Mouse (Mus musculus) layer of hippocampus, postnatal 25 days (tissue): Measurements from ENCODE around the gene Pogz. TPM values are rescaled to one million over a fixed set of nuclear protein-coding genes. Genes with fewer than 3 reads are reported as not detected.
"Not testable (repeated sequence)": the region's sequence is repeated elsewhere in the genome, so short reads cannot be mapped to it uniquely, and the experiment has no call there.

Source experiments
- DNase-seq, 2 experiments: peaks; one replicate each; pipeline ENCODE4 v3.0.0; 2022; ENCODE audit warnings: mixed read lengths in 2 of 2, low spot score in 1 of 2; ENCODE audit errors: extremely low spot score in 1 of 2
- total RNA-seq, 2 experiments: library from RNA; stranded (reverse); gene quantifications; 2 replicates each; pipeline ENCODE4 v1.2.3; 2021

Gene Pogz
- total RNA-seq, 2 experiments from 2014 or later = 47.6 to 57.9 TPM

- no peak for DNase-seq
Observed at GRCm38 (mm10) chr3:94911050-94911693, 73.8 kb downstream of the Pogz start.

GRCm38 (mm10) chr3:94913801-94914200 lies 76.4 kb downstream of the Pogz start:
- no peak for DNase-seq

- no peak for DNase-seq
Observed at GRCm38 (mm10) chr3:94915903-94916741, 78.8 kb downstream of the Pogz start.

- DNase-seq = no peak
Observed at GRCm38 (mm10) chr3:94917816-94918361, 80.5 kb downstream of the Pogz start.

DNA sequence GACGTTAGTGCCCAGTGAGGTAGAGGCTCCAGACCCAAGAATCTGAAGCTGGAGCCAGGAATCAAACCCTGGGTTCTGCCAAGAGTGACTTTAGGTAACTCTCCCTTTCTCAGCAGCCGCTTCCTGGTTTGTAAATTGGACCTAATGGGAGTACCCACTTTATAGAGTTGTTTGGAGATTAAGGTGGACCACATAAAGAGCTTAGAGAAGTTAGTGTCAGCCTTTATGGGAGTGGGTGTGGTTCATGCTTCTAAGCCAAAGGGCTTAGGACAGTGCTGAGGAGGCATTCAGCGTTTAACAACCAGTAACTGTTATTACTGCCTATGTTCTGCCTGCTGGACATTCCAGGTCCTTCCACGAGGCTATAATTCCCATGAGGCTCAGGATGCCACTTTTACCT lies 81.5 kb downstream of the Pogz start:
- DNase-seq = no peak

GRCm38 (mm10) chr3:94921104-94921503 lies 83.7 kb downstream of the Pogz start:
- no peak for DNase-seq

- no peak for DNase-seq
Observed at GRCm38 (mm10) chr3:94922333-94922732, 85.0 kb downstream of the Pogz start.

DNA sequence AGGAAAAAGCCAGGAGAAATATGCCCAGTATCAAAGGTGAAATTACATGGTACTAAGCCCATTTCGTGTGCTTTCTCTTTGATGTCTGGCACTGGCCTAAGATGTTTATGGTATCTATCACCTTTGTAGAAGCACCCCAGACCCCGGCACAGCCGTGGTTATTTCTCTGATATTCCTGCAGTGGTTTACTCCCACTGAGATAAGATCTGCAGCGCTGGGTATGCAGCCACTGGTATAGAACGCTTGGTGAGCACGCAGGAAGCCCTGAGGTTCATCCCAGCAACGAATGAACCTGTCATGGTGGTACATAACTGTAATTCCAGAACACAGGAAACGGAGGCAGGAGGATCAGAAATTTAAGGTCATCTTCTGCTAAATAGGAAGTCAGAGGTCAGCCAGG lies 87.3 kb downstream of the Pogz start:
- no peak for DNase-seq

DNA sequence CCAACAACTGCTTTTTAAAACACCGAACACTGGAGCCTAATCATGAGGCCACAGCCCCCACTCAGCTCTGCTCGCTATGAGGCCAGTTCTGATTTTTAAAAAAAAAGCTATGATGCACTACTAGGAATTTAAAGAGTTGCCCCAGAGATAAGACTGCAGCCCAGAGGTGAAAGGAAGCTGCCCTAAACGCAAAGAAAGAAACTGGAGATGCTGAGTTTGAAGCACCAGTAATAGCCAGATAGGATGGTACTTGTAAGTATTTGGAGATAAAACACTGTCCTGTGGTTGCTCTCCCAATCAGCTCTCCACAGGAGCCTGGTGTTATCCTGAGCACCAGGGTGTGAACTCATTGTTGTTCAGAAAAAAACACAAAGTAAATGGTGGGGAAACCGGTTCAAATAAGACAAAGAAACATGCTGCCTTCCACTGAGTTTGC lies 89.0 kb downstream of the Pogz start:
- DNase-seq = not testable (repeated sequence)

DNA sequence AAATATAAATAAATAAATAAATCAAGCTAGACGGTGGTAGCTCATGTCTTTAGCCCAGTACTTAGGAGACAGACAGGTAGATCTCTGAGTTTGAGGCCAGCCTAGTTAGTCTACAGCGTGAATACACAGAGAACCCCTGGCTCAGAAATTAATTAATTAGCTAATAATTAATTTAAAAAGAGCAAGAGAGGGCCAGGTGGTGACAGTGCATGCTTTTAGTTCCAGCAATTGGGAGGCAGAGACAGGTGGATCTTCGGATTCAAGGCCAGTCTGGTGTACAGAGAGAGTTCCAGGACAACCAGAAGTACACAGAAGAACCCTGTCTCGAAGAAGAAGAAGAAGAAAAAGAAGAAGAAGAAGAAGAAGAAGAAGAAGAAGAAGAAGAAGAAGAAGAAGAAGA lies 91.6 kb downstream of the Pogz start:
- not testable (repeated sequence) for DNase-seq

- not testable (repeated sequence) for DNase-seq
Observed at GRCm38 (mm10) chr3:94930386-94931266, 93.3 kb downstream of the Pogz start.

DNA sequence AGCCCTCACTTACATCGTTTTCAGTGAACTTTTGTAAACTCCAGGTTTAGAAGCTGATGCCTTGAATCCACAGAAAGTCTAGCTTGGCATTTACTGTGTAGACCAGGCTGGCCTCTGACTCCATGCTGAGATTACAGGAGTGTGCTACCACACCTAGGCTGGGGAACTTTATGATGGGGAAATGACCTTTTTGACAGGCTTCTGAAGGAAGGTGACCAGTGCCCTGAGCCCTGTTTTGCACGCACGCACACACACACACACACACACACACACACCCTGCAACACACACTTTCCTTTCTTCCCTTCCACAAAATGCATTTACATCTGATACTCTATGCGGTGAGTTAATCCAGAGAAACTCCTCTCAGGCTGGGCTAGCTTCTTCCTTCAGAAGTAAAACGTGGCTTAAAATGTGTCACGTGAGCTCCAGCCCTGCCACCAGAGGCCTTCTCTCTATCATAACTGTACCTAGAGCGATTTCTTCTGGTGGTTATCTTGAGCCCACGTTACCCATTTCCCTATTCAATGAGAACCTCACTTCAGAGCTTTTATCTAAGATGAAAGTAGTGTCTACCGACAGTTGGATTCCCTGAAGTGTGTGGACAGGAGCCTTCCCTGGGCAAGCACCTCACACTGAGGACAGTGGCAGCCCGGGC lies 94.2 kb downstream of the Pogz start:
- not testable (repeated sequence) for DNase-seq

Other genes starting within 250 kb of the Pogz start
- gene Gm10972, start 194.5 kb upstream of the Pogz start, total RNA-seq = not detected
- 1 to 10 TPM; 2.0 to 2.2 TPM for gene Tuft1, start 178.7 kb upstream of the Pogz start, total RNA-seq
- 1 to 10 TPM in 1 of 2 experiments, not detected in 1; 1.0 TPM for gene Selenbp2, start 144.0 kb upstream of the Pogz start, total RNA-seq
- 1 to 10 TPM; 3.1 to 3.2 TPM for gene Cgn, start 51.1 kb upstream of the Pogz start, total RNA-seq
- 100 to 1,000 TPM; 253 to 304 TPM for gene Psmb4, start 49.4 kb downstream of the Pogz start, total RNA-seq
- 10 to 100 TPM; 10.3 to 10.6 TPM for gene Selenbp1, start 95.5 kb downstream of the Pogz start, total RNA-seq
- 10 to 100 TPM; 18.8 to 22.3 TPM for gene Rfx5, start 116.5 kb downstream of the Pogz start, total RNA-seq
- 10 to 100 TPM; 52.5 to 58.0 TPM for gene Pi4kb, start 137.2 kb downstream of the Pogz start, total RNA-seq
- 10 to 100 TPM; 23.4 to 30.0 TPM for gene Zfp687, start 177.9 kb downstream of the Pogz start, total RNA-seq
- gene Psmd4, start 205.0 kb downstream of the Pogz start, total RNA-seq = 100 to 1,000 TPM; 156 to 163 TPM